Mouse (Mus musculus) stomach, embryonic 15.5 days (tissue): ENCODE results near the gene A330070K13Rik. TPM values are rescaled to one million over a fixed set of nuclear protein-coding genes. Genes with fewer than 3 reads are reported as not detected.

Experiments used
- ATAC-seq: fragments of 200-750 bp; cut with Nextera tagmentation; 2 replicates; pipeline ENCODE4 v1.8.0; 2017; ENCODE audit warnings: low read depth, moderate number of reproducible peaks, moderate TSS enrichment; ENCODE audit not compliant: insufficient read depth, low FRiP score
- H3K27ac ChIP-seq: fragments of 300-500 bp; sonication (generic); 2 replicates; pipeline ENCODE4 v1.5.1; 2015; ENCODE audit warnings: mild to moderate bottlenecking, inconsistent platforms
- H3K27me3 ChIP-seq: fragments of 300-500 bp; sonication (generic); replicated peaks from 2 replicates; pipeline ENCODE4 v1.6.1; 2015; ENCODE audit warnings: inconsistent platforms
- H3K36me3 ChIP-seq: fragments of 300-500 bp; sonication (generic); 2 replicates; pipeline ENCODE4 v1.6.1; 2015; ENCODE audit warnings: inconsistent platforms
- H3K4me1 ChIP-seq: fragments of 300-500 bp; sonication (generic); 2 replicates; pipeline ENCODE4 v1.6.1; 2015; ENCODE audit warnings: inconsistent platforms
- H3K4me2 ChIP-seq: fragments of 300-500 bp; sonication (generic); 2 replicates; pipeline ENCODE4 v1.6.1; 2015; ENCODE audit warnings: mild to moderate bottlenecking, inconsistent platforms
- H3K4me3 ChIP-seq: fragments of 300-500 bp; sonication (generic); replicated peaks from 2 replicates; pipeline ENCODE4 v1.5.1; 2015; ENCODE audit warnings: inconsistent platforms
- H3K9ac ChIP-seq: fragments of 300-500 bp; sonication (generic); 2 replicates; pipeline ENCODE4 v1.6.1; 2015; ENCODE audit warnings: inconsistent platforms
- H3K9me3 ChIP-seq: fragments of 300-500 bp; sonication (generic); 2 replicates; pipeline ENCODE4 v1.6.1; 2016; ENCODE audit warnings: inconsistent platforms
- WGBS: fragments of 180-500 bp; shearing (Covaris S2); methylation state at CpG from one replicate; pipeline ENCODE4 v1.1.7; 2015; 5-methylcytosine and 5-hydroxymethylcytosine counted together
- polyA plus RNA-seq: library from polyadenylated mRNA; unstranded; fragments of >200 nt; fragmentation: Nextera tagmentation; extraction: Ambion mirVana; gene quantifications from 2 replicates; pipeline ENCODE4 v1.2.1, GENCODE M21; 2015

A330070K13Rik gene
- polyA plus RNA-seq, 1 experiment from 2014 or later = not detected

- no peak for ATAC-seq
Measured at GRCm38 (mm10) chr5:130363773-130364172, 20.7 kb downstream of the A330070K13Rik start.

DNA sequence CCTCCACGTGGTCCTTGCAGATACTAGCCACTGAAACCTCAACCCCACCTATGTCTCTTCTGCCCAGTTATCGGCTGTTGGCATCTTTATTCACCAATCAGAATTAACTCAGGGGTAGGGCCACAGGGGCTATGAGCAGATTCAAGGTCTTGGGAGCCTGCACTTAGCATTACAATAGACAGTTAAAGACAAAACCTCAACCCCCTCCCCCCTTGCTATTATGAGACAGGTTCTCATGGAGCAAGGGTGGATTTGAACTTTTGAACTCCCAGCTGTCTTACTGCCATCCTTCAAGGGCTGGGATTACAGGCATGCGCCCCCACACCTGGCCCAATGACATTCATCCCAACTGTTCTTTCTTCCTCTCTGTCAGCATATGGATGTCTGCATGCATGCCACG is 21.3 kb downstream of the A330070K13Rik start:
- 71% methylated on average over 4 of the region's 4 CpGs for WGBS

More at GRCm38 (mm10) chr5:130363773-130364172, 20.7 kb downstream of the A330070K13Rik start:
- Histone ChIP-seq H3K36me3 (no peaks in the 10 kb centered on the region), H3K4me1 (no peaks in the 10 kb centered on the region), H3K9ac (no peak overlapping the region), H3K27ac (no peak overlapping the region), H3K4me3 (no peak overlapping the region), H3K9me3 (no peaks in the 10 kb centered on the region), H3K4me2 (no peak overlapping the region), H3K27me3 (no peaks in the 10 kb centered on the region)
- WGBS = 29% methylated on average over 3 of the region's 3 CpGs

GRCm38 (mm10) chr5:130355223-130355622 is 29.2 kb downstream of the A330070K13Rik start:
- no peak for ATAC-seq
- no peak overlapping the region for H3K27ac ChIP-seq
- no peaks in the 10 kb centered on the region for H3K27me3 ChIP-seq
- H3K36me3 ChIP-seq = no peaks in the 10 kb centered on the region
- 52% methylated on average over 7 of the region's 7 CpGs for WGBS
- no peaks in the 10 kb centered on the region for H3K9me3 ChIP-seq
- H3K4me3 ChIP-seq = no peak overlapping the region
- no peaks in the 10 kb centered on the region for H3K4me1 ChIP-seq
- no peak overlapping the region for H3K9ac ChIP-seq
- no peak overlapping the region for H3K4me2 ChIP-seq

More for the DNA sequence above, 21.3 kb downstream of the A330070K13Rik start:
- no peak for ATAC-seq
- Histone ChIP-seq H3K4me3 (no peak overlapping the region), H3K36me3 (no peaks in the 10 kb centered on the region), H3K9ac (no peak overlapping the region), H3K27ac (no peak overlapping the region), H3K4me1 (no peaks in the 10 kb centered on the region), H3K27me3 (no peaks in the 10 kb centered on the region), H3K9me3 (no peaks in the 10 kb centered on the region), H3K4me2 (no peak overlapping the region)

DNA sequence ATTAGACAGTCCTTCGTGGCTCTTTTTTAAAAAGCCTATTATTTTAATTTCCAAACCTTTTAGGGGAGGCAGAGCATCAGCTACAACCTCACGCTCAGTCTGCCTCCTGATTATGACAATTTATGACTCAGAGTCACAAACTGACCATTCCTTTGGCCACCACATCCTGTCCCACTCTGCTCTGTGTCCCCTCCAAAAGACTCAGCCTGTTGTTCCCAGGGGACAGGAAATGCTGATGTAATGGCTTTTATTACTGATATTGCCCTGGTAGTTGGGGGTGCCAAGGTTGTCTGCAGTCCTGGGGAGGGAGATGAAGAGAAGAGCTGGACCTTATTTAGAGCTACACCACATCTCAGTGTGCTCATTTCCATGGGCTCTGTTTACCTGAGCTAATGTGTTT is 38.6 kb downstream of the A330070K13Rik start:
- no peak for ATAC-seq
- Histone ChIP-seq H3K4me1 (no peaks in the 10 kb centered on the region), H3K9ac (no peak overlapping the region), H3K27me3 (no peaks in the 10 kb centered on the region), H3K36me3 (peaks cover 4% of the 10 kb centered on the region), H3K9me3 (no peaks in the 10 kb centered on the region), H3K4me3 (no peak overlapping the region), H3K4me2 (no peak overlapping the region), H3K27ac (no peak overlapping the region)
- WGBS = 93% methylated on average over 2 of the region's 2 CpGs

GRCm38 (mm10) chr5:130344999-130345398 is 39.4 kb downstream of the A330070K13Rik start:
- Histone ChIP-seq H3K9ac (no peak overlapping the region), H3K4me1 (no peaks in the 10 kb centered on the region), H3K4me2 (no peak overlapping the region), H3K4me3 (no peak overlapping the region), H3K27me3 (no peaks in the 10 kb centered on the region), H3K27ac (no peak overlapping the region), H3K36me3 (peaks cover 6% of the 10 kb centered on the region), H3K9me3 (no peaks in the 10 kb centered on the region)
- ATAC-seq = no peak
- WGBS = 85% methylated on average over 7 of the region's 7 CpGs

GRCm38 (mm10) chr5:130340656-130341055 is 43.8 kb downstream of the A330070K13Rik start:
- Histone ChIP-seq H3K4me1 (no peaks in the 10 kb centered on the region), H3K4me2 (no peak overlapping the region), H3K36me3 (peaks cover 10% of the 10 kb centered on the region), H3K4me3 (no peak overlapping the region), H3K27me3 (no peaks in the 10 kb centered on the region), H3K9ac (no peak overlapping the region), H3K27ac (no peak overlapping the region), H3K9me3 (no peaks in the 10 kb centered on the region)
- ATAC-seq = no peak
- WGBS = 93% methylated on average over 15 of the region's 15 CpGs

- no peak overlapping the region for H3K9ac ChIP-seq
- H3K27ac ChIP-seq = no peak overlapping the region
- ATAC-seq = no peak
- WGBS = 93% methylated on average over 4 of the region's 4 CpGs
- no peaks in the 10 kb centered on the region for H3K9me3 ChIP-seq
- H3K4me3 ChIP-seq = no peak overlapping the region
- no peaks in the 10 kb centered on the region for H3K4me1 ChIP-seq
- H3K36me3 ChIP-seq = peaks cover 14% of the 10 kb centered on the region
- no peaks in the 10 kb centered on the region for H3K27me3 ChIP-seq
- no peak overlapping the region for H3K4me2 ChIP-seq
Measured at GRCm38 (mm10) chr5:130335462-130335861, 49.0 kb downstream of the A330070K13Rik start.

DNA sequence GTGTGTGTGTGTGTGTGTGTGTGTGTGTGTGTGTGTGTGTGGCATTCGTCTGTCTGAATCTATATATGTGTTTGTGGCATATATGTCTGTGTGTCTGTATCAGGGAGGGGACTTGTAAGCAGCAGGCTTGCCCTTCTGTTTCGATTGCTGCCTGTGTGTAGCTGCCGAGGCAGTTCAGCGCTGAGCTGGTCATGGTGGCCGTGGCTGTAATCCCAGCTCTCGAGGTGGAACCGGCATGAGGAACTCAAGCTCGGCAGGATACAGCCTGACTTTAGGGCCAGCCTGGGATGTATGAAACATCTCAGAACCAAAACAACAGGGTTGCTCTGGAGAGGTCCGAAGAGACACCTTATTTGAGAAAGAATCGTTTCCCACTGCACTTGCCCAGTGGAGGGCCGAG is 50.5 kb downstream of the A330070K13Rik start:
- ATAC-seq = no peak
- Histone ChIP-seq H3K27ac (no peak overlapping the region), H3K4me1 (no peaks in the 10 kb centered on the region), H3K36me3 (peaks cover 14% of the 10 kb centered on the region), H3K9me3 (no peaks in the 10 kb centered on the region), H3K27me3 (no peaks in the 10 kb centered on the region), H3K4me3 (no peak overlapping the region), H3K4me2 (no peak overlapping the region), H3K9ac (no peak overlapping the region)
- 91% methylated on average over 11 of the region's 11 CpGs for WGBS

GRCm38 (mm10) chr5:130333566-130333965 is 50.9 kb downstream of the A330070K13Rik start:
- H3K9ac ChIP-seq = no peak overlapping the region
- no peaks in the 10 kb centered on the region for H3K27me3 ChIP-seq
- 90% methylated on average over 7 of the region's 7 CpGs for WGBS
- peaks cover 14% of the 10 kb centered on the region for H3K36me3 ChIP-seq
- ATAC-seq = no peak
- no peaks in the 10 kb centered on the region for H3K4me1 ChIP-seq
- H3K9me3 ChIP-seq = no peaks in the 10 kb centered on the region
- no peak overlapping the region for H3K27ac ChIP-seq
- H3K4me2 ChIP-seq = no peak overlapping the region
- no peak overlapping the region for H3K4me3 ChIP-seq

GRCm38 (mm10) chr5:130331206-130331605 is 53.2 kb downstream of the A330070K13Rik start:
- no peaks in the 10 kb centered on the region for H3K9me3 ChIP-seq
- WGBS = 64% methylated on average over 4 of the region's 4 CpGs
- no peak overlapping the region for H3K4me2 ChIP-seq
- no peak overlapping the region for H3K27ac ChIP-seq
- H3K36me3 ChIP-seq = peaks cover 10% of the 10 kb centered on the region
- no peak for ATAC-seq
- H3K4me3 ChIP-seq = no peak overlapping the region
- H3K27me3 ChIP-seq = no peaks in the 10 kb centered on the region
- no peak overlapping the region for H3K9ac ChIP-seq
- H3K4me1 ChIP-seq = no peaks in the 10 kb centered on the region

DNA sequence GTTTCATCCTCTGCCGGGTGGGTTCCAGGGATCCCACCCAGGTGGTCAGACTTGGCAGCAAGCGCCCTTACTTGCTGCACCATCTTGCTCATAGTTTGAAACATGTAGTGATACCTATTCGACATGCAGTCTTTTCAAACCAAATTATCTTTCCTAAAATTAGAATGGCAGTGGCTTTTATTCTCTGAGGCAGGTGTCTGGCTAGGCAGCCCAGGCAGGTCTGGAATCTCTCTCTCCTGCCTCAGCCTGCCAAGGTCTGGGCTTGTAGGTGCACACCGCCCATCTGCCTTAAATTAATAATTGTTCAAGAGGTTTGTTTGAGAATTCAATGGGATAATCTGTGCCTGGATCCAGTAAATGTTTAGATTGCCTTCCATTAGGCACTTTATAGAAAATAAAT is 53.6 kb downstream of the A330070K13Rik start:
- no peak overlapping the region for H3K4me3 ChIP-seq
- no peak for ATAC-seq
- no peak overlapping the region for H3K9ac ChIP-seq
- H3K4me2 ChIP-seq = no peak overlapping the region
- H3K27me3 ChIP-seq = no peaks in the 10 kb centered on the region
- H3K9me3 ChIP-seq = no peaks in the 10 kb centered on the region
- H3K4me1 ChIP-seq = no peaks in the 10 kb centered on the region
- 73% methylated on average over 4 of the region's 4 CpGs for WGBS
- no peak overlapping the region for H3K27ac ChIP-seq
- peaks cover 10% of the 10 kb centered on the region for H3K36me3 ChIP-seq

GRCm38 (mm10) chr5:130329889-130330288 is 54.5 kb downstream of the A330070K13Rik start:
- WGBS = 57% methylated on average over 2 of the region's 2 CpGs
- no peak for ATAC-seq
- no peaks in the 10 kb centered on the region for H3K4me1 ChIP-seq
- H3K36me3 ChIP-seq = peaks cover 6% of the 10 kb centered on the region
- no peak overlapping the region for H3K9ac ChIP-seq
- H3K4me2 ChIP-seq = no peak overlapping the region
- H3K27ac ChIP-seq = no peak overlapping the region
- no peaks in the 10 kb centered on the region for H3K27me3 ChIP-seq
- H3K9me3 ChIP-seq = no peaks in the 10 kb centered on the region
- H3K4me3 ChIP-seq = no peak overlapping the region
